Mouse (Mus musculus): ENCODE data around the gene Cic. TPM values are rescaled to one million over a fixed set of nuclear protein-coding genes. Genes with fewer than 3 reads are reported as not detected.

The Cic gene
- 48.8 and 49.0 TPM in 2 replicates for polyA plus RNA-seq (2014; fragmentation: Nextera tagmentation; extraction: Ambion mirVana)

- peaks cover 10% of the 10 kb centered on the region for H3K4me1 ChIP-seq (ENCODE audit: control insufficient read depth, insufficient read depth, low read length)
- WGBS: under 1% methylated on average over 28 of the region's 29 CpGs
- peak within 1 kb of the TSS; percentile 92 for H3K4me2 ChIP-seq (ENCODE audit: low read depth, low read length)
- H3K9me3 ChIP-seq (ENCODE audit: control insufficient read depth, low read length): no peaks in the 10 kb centered on the region
- no peaks in the 10 kb centered on the region for H3K27me3 ChIP-seq (replicated peaks; ENCODE audit: control insufficient read depth, insufficient read depth, low read length)
- H3K9ac ChIP-seq (ENCODE audit: low read depth, low read length): peak within 1 kb of the TSS; percentile 80
- DNase-seq (ENCODE audit: low spot score) (peak; percentile 100), ATAC-seq (ENCODE audit: low read depth) (peak; percentile 86)
- H3K36me3 ChIP-seq (ENCODE audit: control insufficient read depth, insufficient read depth, low read length): peaks cover 17% of the 10 kb centered on the region; the same call in 1 of the 2 replicates
- H3K4me3 ChIP-seq (ENCODE audit: low read depth, low read length): peak within 1 kb of the TSS; percentile 69
- H3K27ac ChIP-seq (replicated peaks; ENCODE audit: low read depth, low read length): peak within 1 kb of the TSS; percentile 89
These were observed at the start of gene Cic for GRCm38 (mm10) chr7:25267301-25267750. TSS of gene Cic (plus strand) at chr7:25267704.

GRCm38 (mm10) chr7:25218705-25219415 lies 48.6 kb upstream of the Cic start:
- Histone ChIP-seq H3K9ac (ENCODE audit: low read depth, low read length) (peak overlapping the region; percentile 74), H3K4me1 (ENCODE audit: control insufficient read depth, insufficient read depth, low read length) (peaks cover 13% of the 10 kb centered on the region), H3K4me3 (ENCODE audit: low read depth, low read length) (peak overlapping the region; percentile 63), H3K36me3 (ENCODE audit: control insufficient read depth, insufficient read depth, low read length) (peaks cover 19% of the 10 kb centered on the region; the same call in 1 of the 2 replicates), H3K27ac (replicated peaks; ENCODE audit: low read depth, low read length) (0 out of 2 replicates have a peak overlapping the region, but pooled peaks have one; percentile 61), H3K27me3 (replicated peaks; ENCODE audit: control insufficient read depth, insufficient read depth, low read length) (no peaks in the 10 kb centered on the region), H3K9me3 (ENCODE audit: control insufficient read depth, low read length) (no peaks in the 10 kb centered on the region), H3K4me2 (ENCODE audit: low read depth, low read length) (peak overlapping the region; percentile 92)
- ATAC-seq (ENCODE audit: low read depth) (0 out of 2 replicates have a peak, but pooled peaks have one; percentile 8), DNase-seq (ENCODE audit: low spot score) (peak; percentile 67)
- WGBS: 1% methylated on average over 39 of the region's 53 CpGs

- Histone ChIP-seq H3K27ac (replicated peaks; ENCODE audit: low read depth, low read length) (no peak overlapping the region), H3K9me3 (ENCODE audit: control insufficient read depth, low read length) (no peaks in the 10 kb centered on the region), H3K27me3 (replicated peaks; ENCODE audit: control insufficient read depth, insufficient read depth, low read length) (no peaks in the 10 kb centered on the region), H3K4me2 (ENCODE audit: low read depth, low read length) (peak overlapping the region; percentile 92), H3K36me3 (ENCODE audit: control insufficient read depth, insufficient read depth, low read length) (peaks cover 24% of the 10 kb centered on the region; the same call in 1 of the 2 replicates), H3K9ac (ENCODE audit: low read depth, low read length) (peak overlapping the region; percentile 74), H3K4me1 (ENCODE audit: control insufficient read depth, insufficient read depth, low read length) (peaks cover 13% of the 10 kb centered on the region), H3K4me3 (ENCODE audit: low read depth, low read length) (peak overlapping the region; percentile 63)
- 0% methylated on average over 16 of the region's 16 CpGs for WGBS
- ATAC-seq (ENCODE audit: low read depth) (0 out of 2 replicates have a peak, but pooled peaks have one; percentile 1), DNase-seq (ENCODE audit: low spot score) (no peak)
These were observed 48.1 kb upstream of the Cic start for GRCm38 (mm10) chr7:25219416-25219750.

- H3K36me3 ChIP-seq (ENCODE audit: control insufficient read depth, insufficient read depth, low read length): peaks cover 24% of the 10 kb centered on the region; the same call in 1 of the 2 replicates
- peak; percentile 97 for DNase-seq (ENCODE audit: low spot score)
- H3K4me2 ChIP-seq (ENCODE audit: low read depth, low read length): peak overlapping the region; percentile 92
- peak overlapping the region; percentile 63 for H3K4me3 ChIP-seq (ENCODE audit: low read depth, low read length)
- H3K9ac ChIP-seq (ENCODE audit: low read depth, low read length): peak overlapping the region; percentile 74
- H3K4me1 ChIP-seq (ENCODE audit: control insufficient read depth, insufficient read depth, low read length): peaks cover 13% of the 10 kb centered on the region
- no peaks in the 10 kb centered on the region for H3K27me3 ChIP-seq (replicated peaks; ENCODE audit: control insufficient read depth, insufficient read depth, low read length)
- 3% methylated on average over 31 of the region's 31 CpGs for WGBS
- peak overlapping the region; percentile 72 for H3K27ac ChIP-seq (replicated peaks; ENCODE audit: low read depth, low read length)
- H3K9me3 ChIP-seq (ENCODE audit: control insufficient read depth, low read length): no peaks in the 10 kb centered on the region
- peak; percentile 67 for ATAC-seq (ENCODE audit: low read depth)
These were observed 47.6 kb upstream of the Cic start for GRCm38 (mm10) chr7:25219756-25220456.

GRCm38 (mm10) chr7:25220457-25221101 lies 46.9 kb upstream of the Cic start, which contains the start of gene Dedd2:
TSS of gene Dedd2 (minus strand) at chr7:25220615.
- peak within 1 kb of the TSS; percentile 63 for H3K4me3 ChIP-seq (ENCODE audit: low read depth, low read length)
- H3K27ac ChIP-seq (replicated peaks; ENCODE audit: low read depth, low read length): peak within 1 kb of the TSS; percentile 87
- H3K4me1 ChIP-seq (ENCODE audit: control insufficient read depth, insufficient read depth, low read length): peaks cover 13% of the 10 kb centered on the region
- peak within 1 kb of the TSS; percentile 74 for H3K9ac ChIP-seq (ENCODE audit: low read depth, low read length)
- no peaks in the 10 kb centered on the region for H3K9me3 ChIP-seq (ENCODE audit: control insufficient read depth, low read length)
- H3K27me3 ChIP-seq (replicated peaks; ENCODE audit: control insufficient read depth, insufficient read depth, low read length): no peaks in the 10 kb centered on the region
- ATAC-seq (ENCODE audit: low read depth): no peak
- WGBS: 9% methylated on average over 20 of the region's 20 CpGs
- no peak for DNase-seq (ENCODE audit: low spot score)
- H3K4me2 ChIP-seq (ENCODE audit: low read depth, low read length): peak within 1 kb of the TSS; percentile 92
- peaks cover 26% of the 10 kb centered on the region for H3K36me3 ChIP-seq (ENCODE audit: control insufficient read depth, insufficient read depth, low read length)

- peak; percentile 98 for ATAC-seq (ENCODE audit: low read depth)
- Histone ChIP-seq H3K9ac (ENCODE audit: low read depth, low read length) (peak within 1 kb of the TSS; percentile 74), H3K9me3 (ENCODE audit: control insufficient read depth, low read length) (no peaks in the 10 kb centered on the region), H3K4me1 (ENCODE audit: control insufficient read depth, insufficient read depth, low read length) (peaks cover 13% of the 10 kb centered on the region), H3K27ac (replicated peaks; ENCODE audit: low read depth, low read length) (peak within 1 kb of the TSS; percentile 87), H3K27me3 (replicated peaks; ENCODE audit: control insufficient read depth, insufficient read depth, low read length) (no peaks in the 10 kb centered on the region), H3K36me3 (ENCODE audit: control insufficient read depth, insufficient read depth, low read length) (peaks cover 33% of the 10 kb centered on the region), H3K4me3 (ENCODE audit: low read depth, low read length) (peak within 1 kb of the TSS; percentile 63), H3K4me2 (ENCODE audit: low read depth, low read length) (peak within 1 kb of the TSS; percentile 92)
- under 1% methylated on average over 34 of the region's 45 CpGs for WGBS
- DNase-seq (ENCODE audit: low spot score): peak; percentile 100
These were observed 46.2 kb upstream of the Cic start, which contains the start of gene Zfp526 for GRCm38 (mm10) chr7:25221102-25221883. TSS of gene Zfp526 (plus strand) at chr7:25221425.

- no peaks in the 10 kb centered on the region for H3K27me3 ChIP-seq (replicated peaks; ENCODE audit: control insufficient read depth, insufficient read depth, low read length)
- peak overlapping the region; percentile 63 for H3K4me3 ChIP-seq (ENCODE audit: low read depth, low read length)
- ATAC-seq (ENCODE audit: low read depth) (no peak), DNase-seq (ENCODE audit: low spot score) (no peak)
- no peaks in the 10 kb centered on the region for H3K9me3 ChIP-seq (ENCODE audit: control insufficient read depth, low read length)
- H3K4me1 ChIP-seq (ENCODE audit: control insufficient read depth, insufficient read depth, low read length): peaks cover 13% of the 10 kb centered on the region
- 88% methylated on average over 10 of the region's 10 CpGs for WGBS
- no peak overlapping the region for H3K27ac ChIP-seq (replicated peaks; ENCODE audit: low read depth, low read length)
- peak overlapping the region; percentile 92 for H3K4me2 ChIP-seq (ENCODE audit: low read depth, low read length)
- peak overlapping the region; percentile 74 for H3K9ac ChIP-seq (ENCODE audit: low read depth, low read length)
- peaks cover 44% of the 10 kb centered on the region for H3K36me3 ChIP-seq (ENCODE audit: control insufficient read depth, insufficient read depth, low read length)
These were observed 45.1 kb upstream of the Cic start for GRCm38 (mm10) chr7:25222275-25222967.
